Mouse (Mus musculus) CH12.LX (cell line): Measurements from ENCODE around the gene Clcf1. TPM values are rescaled to one million over a fixed set of nuclear protein-coding genes. Genes with fewer than 3 reads are reported as not detected.

Experiments used
- DNase-seq: peaks from one replicate; pipeline ENCODE4 v3.0.0-alpha.2; 2013; ENCODE audit errors: extremely low read depth
- H3K27ac ChIP-seq: 2 replicates; pipeline ENCODE4 v1.5.1; 2012; ENCODE audit warnings: low read depth, mild to moderate bottlenecking, control low read depth, moderate library complexity; ENCODE audit not compliant: insufficient read depth
- H3K27me3 ChIP-seq: replicated peaks from 2 replicates; pipeline ENCODE3; 2012; ENCODE audit warnings: inconsistent platforms
- H3K36me3 ChIP-seq, 2 experiments: replicated peaks in 1 of 2; 2 replicates each; pipeline versions ENCODE3 to v1.6.1; 2012; ENCODE audit warnings: inconsistent platforms in 1 of 2, low read length in 1 of 2, mild to moderate bottlenecking in 1 of 2, mixed read lengths in 1 of 2, moderate library complexity in 1 of 2; ENCODE audit not compliant: control insufficient read depth in 1 of 2, insufficient read depth in 1 of 2
- H3K4me1 ChIP-seq, 2 experiments: 2 replicates each; pipeline ENCODE4 v1.6.1; 2012; ENCODE audit warnings: inconsistent platforms in 1 of 2, moderate library complexity in 1 of 2; ENCODE audit not compliant: insufficient read depth in 2 of 2, control insufficient read depth in 1 of 2
- H3K4me2 ChIP-seq: 2 replicates; pipeline ENCODE4 v1.6.1; 2012; ENCODE audit warnings: low read depth, mild to moderate bottlenecking, control low read depth; ENCODE audit not compliant: poor library complexity, insufficient read depth, severe bottlenecking
- H3K4me3 ChIP-seq, 3 experiments: fragments of 150-350 bp in 1 of 3; sonication (generic) in 1 of 3; replicated peaks in 1 of 3; 2 replicates each; pipeline versions ENCODE3 to v1.5.1; 2011 to 2012; ENCODE audit warnings: low read depth in 2 of 3, low read length in 2 of 3, mild to moderate bottlenecking in 2 of 3, moderate library complexity in 2 of 3, control low read depth in 1 of 3, improper control_type of control experiment in 1 of 3, inconsistent platforms in 1 of 3, mixed read lengths in 1 of 3; ENCODE audit not compliant: poor library complexity in 1 of 3
- H3K79me2 ChIP-seq: replicated peaks from 2 replicates; pipeline ENCODE4 v1.6.1; 2012; ENCODE audit warnings: mild to moderate bottlenecking, moderate library complexity; ENCODE audit not compliant: control insufficient read depth, poor library complexity, insufficient read depth, severe bottlenecking; ENCODE audit errors: extremely low read depth
- H3K9ac ChIP-seq: 2 replicates; pipeline ENCODE4 v1.6.1; 2012; ENCODE audit warnings: low read depth, mild to moderate bottlenecking, control low read depth, moderate library complexity; ENCODE audit not compliant: insufficient read depth
- H3K9me3 ChIP-seq: replicated peaks from 2 replicates; pipeline ENCODE3; 2012; ENCODE audit warnings: low read length, inconsistent platforms, mixed read lengths
- E2F4 ChIP-seq: IDR thresholded peaks from 2 replicates; pipeline ENCODE4 v1.6.1; 2011; ENCODE audit warnings: low read depth, low read length, improper control_type of control experiment; ENCODE audit not compliant: insufficient replicate concordance
- EP300 ChIP-seq: IDR thresholded peaks from 2 replicates; pipeline ENCODE4 v1.6.1; 2011; ENCODE audit warnings: low read length, improper control_type of control experiment
- ETS1 ChIP-seq: conservative IDR thresholded peaks from 2 replicates; pipeline ENCODE4 v1.6.1; 2012; ENCODE audit warnings: low read depth, mild to moderate bottlenecking, inconsistent platforms, low read length, improper control_type of control experiment, moderate library complexity
- IRF4 ChIP-seq: IDR thresholded peaks from 2 replicates; pipeline ENCODE4 v1.6.1; 2014; ENCODE audit warnings: low read depth, mild to moderate bottlenecking, inconsistent platforms, low read length, improper control_type of control experiment
- JUN ChIP-seq: IDR thresholded peaks from 2 replicates; pipeline ENCODE4 v1.6.1; 2011; ENCODE audit warnings: low read depth, mild to moderate bottlenecking, low read length, improper control_type of control experiment, moderate library complexity; ENCODE audit not compliant: insufficient read depth
- MAX ChIP-seq: IDR thresholded peaks from 2 replicates; pipeline ENCODE4 v1.6.1; 2011; ENCODE audit warnings: low read length, improper control_type of control experiment
- MAZ ChIP-seq: IDR thresholded peaks from 2 replicates; pipeline ENCODE4 v1.6.1; 2012; ENCODE audit warnings: low read depth, mild to moderate bottlenecking, inconsistent platforms, low read length, improper control_type of control experiment, moderate library complexity
- MYC ChIP-seq: IDR thresholded peaks from 2 replicates; pipeline ENCODE4 v1.6.1; 2011; ENCODE audit warnings: low read depth, mild to moderate bottlenecking, improper control_type of control experiment, low read length
- POLR2AphosphoS2 ChIP-seq: IDR thresholded peaks from 2 replicates; pipeline ENCODE4 v1.6.1; 2011; ENCODE audit warnings: low read depth, low read length, improper control_type of control experiment
- RCOR1 ChIP-seq: conservative IDR thresholded peaks from 2 replicates; pipeline ENCODE4 v1.6.1; 2012; ENCODE audit warnings: low read depth, mild to moderate bottlenecking, inconsistent platforms, low read length, improper control_type of control experiment
- SMC3 ChIP-seq: IDR thresholded peaks from 2 replicates; pipeline ENCODE4 v1.6.1; 2011; ENCODE audit warnings: low read depth, low read length, improper control_type of control experiment
- USF1 ChIP-seq: IDR thresholded peaks from 2 replicates; pipeline ENCODE4 v1.6.1; 2014; ENCODE audit warnings: low read depth, mild to moderate bottlenecking, inconsistent platforms, low read length, improper control_type of control experiment
- USF2 ChIP-seq: conservative IDR thresholded peaks from 2 replicates; pipeline ENCODE4 v1.6.1; 2011; ENCODE audit warnings: low read depth, low read length, improper control_type of control experiment
- dilution Hi-C: fragments of 300-500 bp; cut with MboI; formaldehyde crosslinking; loops from 2 replicates; pipeline ENCODE4 v1.14.3; 2020; ENCODE audit warnings: low sequenced_read_pairs; ENCODE audit not compliant: extremely low pct_unique_long_range_greater_than_20kb, extremely low pct_ligation_motif_present
- in situ Hi-C: fragments of 300-500 bp; cut with MboI; formaldehyde crosslinking; loops from 3 replicates; pipeline ENCODE4 v1.14.3; 2019; ENCODE audit warnings: low sequenced_read_pairs, low pct_ligation_motif_present, low pct_unique_long_range_greater_than_20kb, mixed read lengths
- polyA plus RNA-seq: library from polyadenylated mRNA; unstranded; fragments of >175 nt; gene quantifications from 2 replicates; pipeline ENCODE4 v1.2.1, GENCODE M21; 2012; ENCODE audit warnings: low read depth; ENCODE audit not compliant: insufficient read length
- total RNA-seq, 2 experiments: library from RNA; depleted of rRNA; stranded (reverse); fragments of 300-350 nt in 1 of 2; fragments of >200 nt in 1 of 2; gene quantifications; 2 replicates each; pipeline ENCODE4 v1.2.3; 2012 to 2014

Gene Clcf1
- total and polyA plus RNA-seq, 3 experiments: 0.09 to 1.0 (median 0.28) TPM

DNA sequence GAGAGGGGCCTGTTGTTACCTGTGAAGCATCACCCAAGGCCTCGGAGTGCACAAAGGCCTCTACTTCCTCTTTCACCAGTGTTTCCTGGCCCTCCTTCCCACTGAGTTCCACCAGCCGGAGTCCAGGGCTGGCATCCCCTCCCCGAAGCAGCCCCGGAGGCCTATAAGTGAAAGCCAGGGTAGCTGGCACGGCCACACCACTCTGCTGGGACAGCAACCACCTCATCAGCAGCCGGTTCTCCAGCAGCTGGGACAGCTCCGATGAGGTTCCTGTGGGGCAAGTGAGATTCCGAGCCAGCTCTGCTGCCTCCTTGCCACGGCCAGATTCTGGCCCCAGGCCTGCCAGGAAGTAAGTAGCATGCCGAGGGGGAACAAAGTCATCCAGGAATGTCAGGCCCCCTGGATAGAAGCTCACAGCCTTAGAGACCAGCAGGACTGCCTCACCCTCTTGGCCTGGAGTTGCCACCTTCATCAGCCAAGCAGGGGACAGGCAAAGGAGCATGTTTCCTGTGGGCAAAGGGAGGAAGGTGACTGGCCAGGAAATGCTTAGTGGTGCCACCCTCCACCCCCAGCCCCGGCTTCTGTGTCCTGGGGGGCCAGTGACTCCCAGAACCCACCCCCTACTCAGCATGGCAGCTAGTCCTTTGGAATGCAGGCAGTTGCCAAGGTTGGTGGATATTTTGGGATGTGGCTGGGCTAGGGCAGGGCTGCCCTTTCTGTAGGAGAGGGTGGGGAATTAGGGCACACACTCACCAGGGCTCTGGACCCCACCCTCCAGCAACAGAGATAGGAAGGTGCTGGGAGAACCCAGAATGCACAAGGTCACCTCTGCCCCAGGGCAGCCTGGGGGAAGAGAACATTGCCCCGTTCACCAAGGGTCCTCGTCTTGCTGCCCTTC is 42.4 kb upstream of the Clcf1 start:
- Histone ChIP-seq H3K4me3 (no peak overlapping the region), H3K4me2 (no peak overlapping the region), H3K9me3 (peaks cover 2% of the 10 kb centered on the region), H3K27ac (no peak overlapping the region), H3K4me1 (peaks cover 11 to 45% of the 10 kb centered on the region in 2 experiments), H3K9ac (no peak overlapping the region), H3K27me3 (no peaks in the 10 kb centered on the region), H3K79me2 (no peaks in the 10 kb centered on the region), H3K36me3 (peaks cover 0 to 34% of the 10 kb centered on the region in 2 experiments)
- in situ Hi-C loops: no loop called here
- no peak for DNase-seq
- dilution Hi-C loops: no loop called here
- TF ChIP-seq JUN (no peak), USF2 (no peak), MAZ (no peak), MYC (no peak), MAX (no peak), SMC3 (no peak), EP300 (no peak), E2F4 (no peak), ETS1 (no peak), USF1 (no peak), RCOR1 (no peak)

DNA sequence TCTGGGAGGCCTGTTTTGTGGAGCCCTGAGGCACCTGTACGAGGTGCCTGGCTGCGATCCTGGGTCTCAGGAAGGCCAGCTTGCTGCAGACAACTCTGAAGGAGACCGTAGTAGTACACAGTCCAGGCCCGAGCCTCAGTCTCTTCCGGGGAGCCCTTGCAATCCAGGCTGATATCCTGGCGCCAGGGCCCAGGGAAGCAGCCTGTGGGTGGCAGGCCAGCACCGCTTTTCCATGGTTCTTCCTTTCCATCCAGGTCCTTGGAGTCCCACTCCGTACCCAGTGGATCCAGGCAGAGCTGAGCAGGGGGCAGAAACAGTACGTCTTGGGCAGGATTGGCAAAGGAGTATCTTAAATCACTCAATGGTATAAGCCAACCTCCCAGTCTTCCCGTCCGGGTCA is 41.1 kb upstream of the Clcf1 start:
- Histone ChIP-seq H3K4me3 (no peak overlapping the region), H3K27ac (no peak overlapping the region), H3K9me3 (peaks cover 2% of the 10 kb centered on the region), H3K9ac (no peak overlapping the region), H3K27me3 (no peaks in the 10 kb centered on the region), H3K79me2 (no peaks in the 10 kb centered on the region), H3K4me2 (no peak overlapping the region), H3K4me1 (peaks cover 11 to 45% of the 10 kb centered on the region in 2 experiments), H3K36me3 (peaks cover 0 to 41% of the 10 kb centered on the region in 2 experiments)
- DNase-seq: no peak
- in situ Hi-C loops: no loop called here
- TF ChIP-seq POLR2AphosphoS2 (no peak), ETS1 (no peak), SMC3 (no peak), IRF4 (no peak)
- dilution Hi-C loops: no loop called here
